Mouse (Mus musculus): ENCODE results near the gene Aldh2. TPM values are rescaled to one million over a fixed set of nuclear protein-coding genes. Genes with fewer than 3 reads are reported as not detected.

Gene Aldh2
- total RNA-seq, 2 experiments from 2014 or later, result 263 to 319 TPM

Other genes starting within 250 kb of the Aldh2 start
- 10 to 100 TPM; 60.7 to 65.0 TPM for gene Trafd1, start 208.2 kb downstream of the Aldh2 start, total RNA-seq (2021)
- gene Naa25, start 195.9 kb downstream of the Aldh2 start, total RNA-seq (2021), result 10 to 100 TPM; 20.8 to 23.5 TPM
- 10 to 100 TPM; 11.9 to 12.4 TPM for gene Tmem116, start 141.9 kb downstream of the Aldh2 start, total RNA-seq (2021)
- gene Erp29, start 141.3 kb downstream of the Aldh2 start, total RNA-seq (2021), result 10 to 100 TPM; 71.5 to 78.6 TPM
- not detected for gene Adam1b, start 90.4 kb downstream of the Aldh2 start, total RNA-seq (2021)
- 1 to 10 TPM; 1.8 to 1.9 TPM for gene Adam1a, start 48.3 kb downstream of the Aldh2 start, total RNA-seq (2021)
- gene Gm42878, start 48.3 kb downstream of the Aldh2 start, total RNA-seq (2021), result not detected
- gene Mapkapk5, start 47.9 kb downstream of the Aldh2 start, total RNA-seq (2021), result 10 to 100 TPM; 85.1 to 89.3 TPM
- gene Acad12, start 25.1 kb upstream of the Aldh2 start, total RNA-seq (2021), result 10 to 100 TPM; 64.8 to 73.6 TPM
- 10 to 100 TPM; 19.8 to 23.8 TPM for gene Acad10, start 66.7 kb upstream of the Aldh2 start, total RNA-seq (2021)
- 10 to 100 TPM; 29.8 to 31.9 TPM for gene Brap, start 66.7 kb upstream of the Aldh2 start, total RNA-seq (2021)
- 100 to 1,000 TPM; 138 to 149 TPM for gene Atxn2, start 117.5 kb upstream of the Aldh2 start, total RNA-seq (2021)
- 10 to 100 TPM; 23.8 to 28.1 TPM for gene Sh2b3, start 243.8 kb upstream of the Aldh2 start, total RNA-seq (2021)